Mouse (Mus musculus) liver, postnatal 0 days (tissue): Measurements from ENCODE around the gene Cpped1.

ENCODE experiments used
- CTCF ChIP-seq: sonication (generic); IDR thresholded peaks from 2 replicates; pipeline ENCODE4 v1.5.1; 2016; ENCODE audit warnings: antibody characterized with exemption, low read depth
- EP300 ChIP-seq: IDR thresholded peaks from 2 replicates; pipeline ENCODE4 v1.6.1; 2016; ENCODE audit warnings: antibody characterized with exemption, low read depth, mild to moderate bottlenecking

GRCm38 (mm10) chr16:11845309-11845708, 63.9 kb downstream of the Cpped1 start:
- TF ChIP-seq CTCF, result no peak
- TF ChIP-seq EP300, result no peak
